Mouse (Mus musculus): Measurements from ENCODE around the gene Ppif. TPM values are rescaled to one million over a fixed set of nuclear protein-coding genes. Genes with fewer than 3 reads are reported as not detected.

Ppif gene
- polyA plus RNA-seq, 1 experiment from 2014 or later: 99.2 TPM

GRCm38 (mm10) chr14:25725690-25726089 lies 31.7 kb downstream of the Ppif start:
- Histone ChIP-seq H3K27ac (replicated peaks in 1 of 2; ENCODE audit: control insufficient read depth in 1 of 2, insufficient read depth in 1 of 2, low read depth in 2 of 2, low read length in 2 of 2) (peak overlapping the region; percentile 39 to 79; a peak in 2 of 4 replicates), H3K27me3 (ENCODE audit: control insufficient read depth, insufficient read depth, low read length) (no peaks in the 10 kb centered on the region), H3K4me1 (ENCODE audit: control insufficient read depth in 2 of 2, insufficient read depth in 2 of 2, low read length in 2 of 2) (peaks cover 25 to 34% of the 10 kb centered on the region in 2 experiments), H3K9ac (ENCODE audit: low read length) (peak overlapping the region; percentile 46), H3K36me3 (ENCODE audit: control insufficient read depth, insufficient read depth, low read length) (peaks cover 33% of the 10 kb centered on the region), H3K9me3 (ENCODE audit: control insufficient read depth, low read length) (no peaks in the 10 kb centered on the region), H3K4me2 (ENCODE audit: low read length) (no peak overlapping the region), H3K4me3 (ENCODE audit: control insufficient read depth in 1 of 2, insufficient read depth in 1 of 2, low read depth in 1 of 2, low read length in 2 of 2) (no peak overlapping the region)
- ATAC-seq (ENCODE audit: insufficient number of reproducible peaks, insufficient read depth, low FRiP score, low read depth): no peak
- WGBS: 34% methylated on average over 4 of the region's 4 CpGs

- Histone ChIP-seq H3K27me3 (ENCODE audit: control insufficient read depth, insufficient read depth, low read length) (no peaks in the 10 kb centered on the region), H3K27ac (replicated peaks in 1 of 2; ENCODE audit: control insufficient read depth in 1 of 2, insufficient read depth in 1 of 2, low read depth in 2 of 2, low read length in 2 of 2) (peak overlapping the region; percentile 39 to 79; a peak in 3 of 4 replicates), H3K4me1 (ENCODE audit: control insufficient read depth in 2 of 2, insufficient read depth in 2 of 2, low read length in 2 of 2) (peaks cover 25 to 34% of the 10 kb centered on the region in 2 experiments), H3K36me3 (ENCODE audit: control insufficient read depth, insufficient read depth, low read length) (peaks cover 27% of the 10 kb centered on the region), H3K4me3 (ENCODE audit: control insufficient read depth in 1 of 2, insufficient read depth in 1 of 2, low read depth in 1 of 2, low read length in 2 of 2) (no peak overlapping the region), H3K9me3 (ENCODE audit: control insufficient read depth, low read length) (no peaks in the 10 kb centered on the region), H3K4me2 (ENCODE audit: low read length) (no peak overlapping the region), H3K9ac (ENCODE audit: low read length) (no peak overlapping the region)
- no peak for ATAC-seq (ENCODE audit: insufficient number of reproducible peaks, insufficient read depth, low FRiP score, low read depth)
- WGBS: 51% methylated on average over 20 of the region's 20 CpGs
These were observed 32.5 kb downstream of the Ppif start for GRCm38 (mm10) chr14:25726226-25727148.

GRCm38 (mm10) chr14:25727149-25727510 lies 33.2 kb downstream of the Ppif start:
- 83% methylated on average over 5 of the region's 5 CpGs for WGBS
- ATAC-seq (ENCODE audit: insufficient number of reproducible peaks, insufficient read depth, low FRiP score, low read depth): peak; percentile 21; the same call in 1 of the 2 replicates
- peaks cover 24% of the 10 kb centered on the region; the same call in 1 of the 2 replicates for H3K36me3 ChIP-seq (ENCODE audit: control insufficient read depth, insufficient read depth, low read length)
- H3K4me1 ChIP-seq (ENCODE audit: control insufficient read depth in 2 of 2, insufficient read depth in 2 of 2, low read length in 2 of 2): peaks cover 25 to 34% of the 10 kb centered on the region in 2 experiments
- H3K27me3 ChIP-seq (ENCODE audit: control insufficient read depth, insufficient read depth, low read length): no peaks in the 10 kb centered on the region
- H3K4me3 ChIP-seq (ENCODE audit: control insufficient read depth in 1 of 2, insufficient read depth in 1 of 2, low read depth in 1 of 2, low read length in 2 of 2): no peak overlapping the region
- no peak overlapping the region for H3K4me2 ChIP-seq (ENCODE audit: low read length)
- H3K9me3 ChIP-seq (ENCODE audit: control insufficient read depth, low read length): no peaks in the 10 kb centered on the region
- H3K9ac ChIP-seq (ENCODE audit: low read length): no peak overlapping the region
- H3K27ac ChIP-seq (replicated peaks in 1 of 2; ENCODE audit: control insufficient read depth in 1 of 2, insufficient read depth in 1 of 2, low read depth in 2 of 2, low read length in 2 of 2): no peak overlapping the region

GRCm38 (mm10) chr14:25734736-25735716 lies 41.1 kb downstream of the Ppif start:
- Histone ChIP-seq H3K27me3 (ENCODE audit: control insufficient read depth, insufficient read depth, low read length) (no peaks in the 10 kb centered on the region), H3K27ac (replicated peaks in 1 of 2; ENCODE audit: control insufficient read depth in 1 of 2, insufficient read depth in 1 of 2, low read depth in 2 of 2, low read length in 2 of 2) (peak overlapping the region; percentile 96 to 97), H3K4me3 (ENCODE audit: control insufficient read depth in 1 of 2, insufficient read depth in 1 of 2, low read depth in 1 of 2, low read length in 2 of 2) (no peak overlapping the region), H3K9ac (ENCODE audit: low read length) (peak overlapping the region; percentile 55), H3K4me2 (ENCODE audit: low read length) (peak overlapping the region; percentile 11; the same call in 1 of the 2 replicates), H3K9me3 (ENCODE audit: control insufficient read depth, low read length) (no peaks in the 10 kb centered on the region), H3K36me3 (ENCODE audit: control insufficient read depth, insufficient read depth, low read length) (peaks cover 11% of the 10 kb centered on the region), H3K4me1 (ENCODE audit: control insufficient read depth in 2 of 2, insufficient read depth in 2 of 2, low read length in 2 of 2) (peaks cover 57 to 60% of the 10 kb centered on the region in 2 experiments)
- peak; percentile 49 for ATAC-seq (ENCODE audit: insufficient number of reproducible peaks, insufficient read depth, low FRiP score, low read depth)
- 32% methylated on average over 17 of the region's 17 CpGs for WGBS

- Histone ChIP-seq H3K4me3 (ENCODE audit: control insufficient read depth in 1 of 2, insufficient read depth in 1 of 2, low read depth in 1 of 2, low read length in 2 of 2) (no peak overlapping the region), H3K36me3 (ENCODE audit: control insufficient read depth, insufficient read depth, low read length) (peaks cover 18% of the 10 kb centered on the region), H3K4me1 (ENCODE audit: control insufficient read depth in 2 of 2, insufficient read depth in 2 of 2, low read length in 2 of 2) (peaks cover 59 to 69% of the 10 kb centered on the region in 2 experiments), H3K9me3 (ENCODE audit: control insufficient read depth, low read length) (no peaks in the 10 kb centered on the region), H3K27me3 (ENCODE audit: control insufficient read depth, insufficient read depth, low read length) (no peaks in the 10 kb centered on the region), H3K27ac (replicated peaks in 1 of 2; ENCODE audit: control insufficient read depth in 1 of 2, insufficient read depth in 1 of 2, low read depth in 2 of 2, low read length in 2 of 2) (peak overlapping the region; percentile 96 to 97), H3K9ac (ENCODE audit: low read length) (peak overlapping the region; percentile 55; the same call in 1 of the 2 replicates), H3K4me2 (ENCODE audit: low read length) (0 out of 2 replicates have a peak overlapping the region, but pooled peaks have one; percentile 7)
- ATAC-seq (ENCODE audit: insufficient number of reproducible peaks, insufficient read depth, low FRiP score, low read depth): no peak
- WGBS: 75% methylated on average over 3 of the region's 3 CpGs
These were observed 42.2 kb downstream of the Ppif start for GRCm38 (mm10) chr14:25736140-25736539.

GRCm38 (mm10) chr14:25736589-25736988 lies 42.6 kb downstream of the Ppif start:
- H3K9ac ChIP-seq (ENCODE audit: low read length): peak overlapping the region; percentile 55
- H3K4me1 ChIP-seq (ENCODE audit: control insufficient read depth in 2 of 2, insufficient read depth in 2 of 2, low read length in 2 of 2): peaks cover 59 to 73% of the 10 kb centered on the region in 2 experiments

GRCm38 (mm10) chr14:25738591-25739001 lies 44.6 kb downstream of the Ppif start:
- Histone ChIP-seq H3K27ac (replicated peaks in 1 of 2; ENCODE audit: control insufficient read depth in 1 of 2, insufficient read depth in 1 of 2, low read depth in 2 of 2, low read length in 2 of 2) (peak overlapping the region; percentile 72 to 97), H3K4me3 (ENCODE audit: control insufficient read depth in 1 of 2, insufficient read depth in 1 of 2, low read depth in 1 of 2, low read length in 2 of 2) (no peak overlapping the region), H3K9me3 (ENCODE audit: control insufficient read depth, low read length) (no peaks in the 10 kb centered on the region), H3K4me1 (ENCODE audit: control insufficient read depth in 2 of 2, insufficient read depth in 2 of 2, low read length in 2 of 2) (peaks cover 64 to 83% of the 10 kb centered on the region in 2 experiments), H3K27me3 (ENCODE audit: control insufficient read depth, insufficient read depth, low read length) (no peaks in the 10 kb centered on the region), H3K9ac (ENCODE audit: low read length) (peak overlapping the region; percentile 40; the same call in 1 of the 2 replicates), H3K36me3 (ENCODE audit: control insufficient read depth, insufficient read depth, low read length) (peaks cover 27% of the 10 kb centered on the region), H3K4me2 (ENCODE audit: low read length) (peak overlapping the region; percentile 26)
- 7% methylated on average over 14 of the region's 14 CpGs for WGBS
- peak; percentile 60 for ATAC-seq (ENCODE audit: insufficient number of reproducible peaks, insufficient read depth, low FRiP score, low read depth)

More at GRCm38 (mm10) chr14:25736589-25736988, 42.6 kb downstream of the Ppif start:
- ATAC-seq (ENCODE audit: insufficient number of reproducible peaks, insufficient read depth, low FRiP score, low read depth): peak; percentile 81
- H3K36me3 ChIP-seq (ENCODE audit: control insufficient read depth, insufficient read depth, low read length): peaks cover 23% of the 10 kb centered on the region
- no peaks in the 10 kb centered on the region for H3K27me3 ChIP-seq (ENCODE audit: control insufficient read depth, insufficient read depth, low read length)
- 0 out of 2 replicates have a peak overlapping the region, but pooled peaks have one; percentile 7 for H3K4me2 ChIP-seq (ENCODE audit: low read length)
- no peaks in the 10 kb centered on the region for H3K9me3 ChIP-seq (ENCODE audit: control insufficient read depth, low read length)
- 3% methylated on average over 6 of the region's 6 CpGs for WGBS
- peak overlapping the region; percentile 96 to 97 for H3K27ac ChIP-seq (replicated peaks in 1 of 2; ENCODE audit: control insufficient read depth in 1 of 2, insufficient read depth in 1 of 2, low read depth in 2 of 2, low read length in 2 of 2)
- H3K4me3 ChIP-seq (ENCODE audit: control insufficient read depth in 1 of 2, insufficient read depth in 1 of 2, low read depth in 1 of 2, low read length in 2 of 2): no peak overlapping the region

Measured in heart, embryonic 14.5 days (tissue).